Mouse (Mus musculus) CH12F3 (cell line): ENCODE measurements around the gene Ube2u.

Experiments used
- in situ Hi-C: fragments of 300-500 bp; cut with MboI; formaldehyde crosslinking; loops from 2 replicates; pipeline ENCODE4 v1.14.3; 2020; ENCODE audit warnings: low sequenced_read_pairs

Gene Ube2u

DNA sequence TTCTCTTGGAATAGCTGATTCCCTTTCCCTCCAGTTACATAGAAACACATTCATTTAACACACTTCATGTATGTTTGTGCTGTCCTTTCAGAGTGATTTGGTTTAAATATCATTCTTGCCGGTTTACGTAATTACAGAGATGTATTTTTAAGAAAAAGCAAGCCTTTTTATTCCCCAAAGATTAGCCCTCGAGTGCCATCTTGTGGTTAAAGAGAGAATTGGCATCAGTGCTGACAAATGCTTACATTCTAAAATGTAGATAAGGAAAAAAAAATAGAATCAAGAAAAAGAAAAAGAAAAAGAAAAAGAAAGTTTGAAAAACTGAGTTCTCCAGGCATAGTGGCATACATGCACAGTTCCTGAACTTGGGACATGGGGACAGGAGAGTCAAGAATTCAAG, 59.2 kb downstream of the Ube2u start:
- in situ Hi-C loops: loop anchor here (25.0 kb wide), 1 partner anchor 501 kb away; no protein-coding TSS in a partner anchor

DNA sequence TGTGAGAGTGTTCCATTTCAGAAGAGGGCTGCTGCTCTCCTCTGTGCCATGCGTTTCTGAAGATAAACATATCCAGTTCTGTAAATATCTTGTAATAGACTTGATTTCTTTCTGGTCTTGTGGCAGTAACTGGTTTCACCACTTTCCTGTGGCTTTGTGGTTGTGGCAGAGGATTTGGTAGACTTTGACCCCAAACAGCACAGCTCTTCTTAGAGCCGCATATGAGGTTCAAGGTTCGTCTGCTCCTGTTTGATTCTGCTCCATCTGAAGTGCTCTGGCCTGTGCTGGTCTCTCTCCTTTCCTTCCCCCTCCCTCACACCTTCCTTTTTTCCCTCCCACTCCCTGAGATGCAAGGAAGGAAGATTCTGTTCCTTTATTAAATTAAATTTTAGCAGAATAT, 60.8 kb downstream of the Ube2u start:
- in situ Hi-C loops: loop anchor here (25.0 kb wide), 1 partner anchor 502 kb away; no protein-coding TSS in a partner anchor

DNA sequence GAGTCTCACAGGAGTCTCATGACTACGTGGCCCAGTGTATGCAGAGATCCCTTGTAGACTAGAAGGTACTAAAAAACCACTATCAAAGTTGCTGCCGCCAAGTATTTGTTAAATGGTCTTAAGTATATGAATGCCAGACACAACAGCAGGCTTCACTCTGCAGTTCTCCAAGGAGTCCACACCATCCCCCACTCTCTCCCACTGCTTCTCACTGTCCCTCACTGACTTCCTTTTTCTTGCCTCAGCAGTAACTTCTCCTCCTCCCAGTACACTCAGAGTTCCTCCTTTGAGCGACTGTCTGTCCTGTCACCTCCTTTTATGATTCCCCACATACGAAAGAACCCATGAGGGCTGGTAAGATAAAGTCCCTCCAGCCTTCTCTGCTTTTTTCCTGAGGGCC, 69.3 kb downstream of the Ube2u start:
- in situ Hi-C loops: loop anchor here (25.0 kb wide), 1 partner anchor 511 kb away; no protein-coding TSS in a partner anchor

DNA sequence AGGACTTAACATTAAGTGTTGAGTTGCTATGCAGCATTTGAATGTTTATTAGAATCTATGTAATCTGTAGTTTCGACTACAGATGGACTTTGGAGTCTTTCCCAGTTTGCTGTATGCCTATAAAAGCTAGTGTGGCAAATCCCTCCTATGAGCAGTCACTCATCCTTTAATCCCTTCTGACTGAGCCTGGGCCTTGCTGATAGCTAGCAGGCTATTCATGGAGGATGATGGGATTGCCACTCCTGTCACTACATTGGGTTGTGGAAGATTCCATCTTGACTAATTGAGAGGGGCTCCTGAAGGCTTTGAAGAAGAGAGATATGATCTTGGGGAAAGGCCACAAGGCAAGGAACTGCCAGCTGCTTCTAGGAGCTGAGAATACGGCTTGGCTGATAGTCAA, 74.6 kb downstream of the Ube2u start:
- in situ Hi-C loops: no loop called here

DNA sequence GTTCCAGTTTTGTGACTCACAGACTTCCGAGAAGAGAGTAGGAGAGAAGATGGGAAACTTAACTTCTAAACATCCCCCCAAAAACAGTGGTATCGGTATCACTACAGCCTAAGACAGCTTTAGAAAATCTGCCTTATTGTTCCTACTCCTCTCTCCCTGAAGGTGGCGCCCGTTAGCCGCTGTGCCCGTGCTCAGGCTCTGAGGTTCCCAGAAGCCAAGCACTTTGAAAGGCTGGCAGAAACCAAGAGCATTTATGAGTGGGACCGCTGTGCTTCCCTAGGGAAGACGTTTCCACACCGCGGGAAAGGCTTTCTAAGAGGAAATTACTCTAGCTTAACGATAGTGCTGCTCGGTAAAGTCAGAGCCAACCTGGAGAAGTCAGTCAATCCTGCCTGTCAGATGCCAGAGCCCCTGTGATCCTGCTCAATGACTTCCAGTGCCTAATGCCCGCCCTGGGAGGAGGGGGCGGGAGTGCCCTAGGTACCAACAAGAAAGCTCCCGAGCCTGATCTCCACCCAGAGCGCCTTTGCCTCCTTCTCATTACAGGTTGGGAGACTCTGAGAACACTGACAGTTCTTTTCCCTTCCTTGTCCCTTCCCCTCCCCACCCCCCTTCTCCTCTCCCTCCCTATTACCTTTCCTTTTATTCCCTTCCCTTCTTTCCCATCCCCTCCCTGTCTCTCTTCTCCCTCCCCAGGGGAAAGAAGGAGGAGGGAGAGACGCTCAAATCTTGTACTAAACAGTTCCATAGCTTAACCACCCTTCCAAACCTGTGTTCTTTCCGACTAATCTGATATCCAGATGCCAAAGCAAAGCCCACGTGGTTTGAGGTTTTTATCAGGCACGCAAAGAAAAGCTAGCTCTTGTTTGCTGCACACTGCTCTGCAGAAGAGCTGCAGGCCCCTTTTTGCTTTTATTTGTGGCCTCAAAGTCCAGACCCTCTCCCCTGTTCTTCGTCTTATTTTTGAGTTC, 109.9 kb downstream of the Ube2u start:
- in situ Hi-C loops: no loop called here

DNA sequence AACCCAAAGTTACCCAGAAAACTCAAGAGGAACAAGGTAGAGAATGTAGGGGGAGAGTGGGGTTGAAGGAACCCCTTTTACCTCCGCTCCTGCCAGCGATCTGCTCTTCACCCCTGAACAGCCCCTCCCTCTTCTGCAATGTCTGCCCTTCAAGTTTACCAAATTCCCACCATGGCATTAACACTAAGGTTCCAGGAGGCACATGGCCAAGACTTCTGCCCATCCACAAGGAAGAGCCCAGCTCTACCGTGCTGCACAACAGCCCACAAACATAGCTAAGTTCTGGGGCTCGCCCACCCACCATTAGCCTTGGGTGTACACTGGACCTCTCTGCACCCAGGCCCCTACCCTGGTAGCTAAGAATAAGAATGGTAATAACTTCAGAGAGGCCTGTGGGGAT, 117.1 kb downstream of the Ube2u start:
- in situ Hi-C loops: no loop called here

DNA sequence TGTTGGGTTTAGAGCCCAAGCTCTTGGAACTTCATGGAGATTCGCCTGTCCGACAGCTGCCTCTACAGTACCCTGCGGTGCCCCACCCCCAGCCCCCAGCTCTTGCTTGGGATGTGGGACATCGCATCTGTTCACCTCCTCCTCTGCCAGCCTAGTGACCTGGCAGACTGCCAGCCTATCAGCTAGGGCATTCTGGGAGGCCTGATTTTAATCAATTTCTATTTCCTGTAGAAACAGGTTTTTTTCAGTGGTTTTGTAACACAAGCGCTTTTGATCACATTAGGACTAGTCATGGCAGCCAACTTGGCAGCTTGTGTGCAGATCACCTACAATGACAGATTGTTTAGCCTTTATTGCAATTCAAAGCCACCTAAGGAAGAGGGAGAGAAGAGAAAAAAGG, 118.0 kb downstream of the Ube2u start:
- in situ Hi-C loops: no loop called here

DNA sequence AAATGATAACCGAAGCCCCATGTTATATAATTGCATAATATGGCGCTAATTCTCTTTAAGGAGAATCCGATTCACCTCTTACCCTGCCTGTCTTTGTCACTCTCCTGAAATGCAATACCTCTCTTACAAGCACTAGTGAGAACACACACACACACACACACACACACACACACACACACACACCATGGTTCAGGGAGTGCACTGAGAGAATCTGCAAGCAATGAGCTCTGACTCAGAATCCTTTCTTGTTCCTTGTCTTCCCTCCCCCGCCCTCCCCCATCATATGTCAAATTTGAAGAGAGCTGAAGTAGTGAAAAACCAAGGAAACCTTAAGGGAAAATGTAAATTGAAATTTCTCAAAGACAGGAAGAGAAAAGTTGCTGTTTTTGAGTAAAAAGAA, 118.4 kb downstream of the Ube2u start:
- in situ Hi-C loops: no loop called here
